Mouse (Mus musculus): ENCODE results near the gene Kcnh3. TPM values are rescaled to one million over a fixed set of nuclear protein-coding genes. Genes with fewer than 3 reads are reported as not detected.

Kcnh3 gene
- 1.7 TPM for polyA plus RNA-seq (2017; shearing (Covaris generic))

GRCm38 (mm10) chr15:99224208-99224911 lies at the start of gene Kcnh3:
TSS of gene Kcnh3 (plus strand) at chr15:99224861.

DNA sequence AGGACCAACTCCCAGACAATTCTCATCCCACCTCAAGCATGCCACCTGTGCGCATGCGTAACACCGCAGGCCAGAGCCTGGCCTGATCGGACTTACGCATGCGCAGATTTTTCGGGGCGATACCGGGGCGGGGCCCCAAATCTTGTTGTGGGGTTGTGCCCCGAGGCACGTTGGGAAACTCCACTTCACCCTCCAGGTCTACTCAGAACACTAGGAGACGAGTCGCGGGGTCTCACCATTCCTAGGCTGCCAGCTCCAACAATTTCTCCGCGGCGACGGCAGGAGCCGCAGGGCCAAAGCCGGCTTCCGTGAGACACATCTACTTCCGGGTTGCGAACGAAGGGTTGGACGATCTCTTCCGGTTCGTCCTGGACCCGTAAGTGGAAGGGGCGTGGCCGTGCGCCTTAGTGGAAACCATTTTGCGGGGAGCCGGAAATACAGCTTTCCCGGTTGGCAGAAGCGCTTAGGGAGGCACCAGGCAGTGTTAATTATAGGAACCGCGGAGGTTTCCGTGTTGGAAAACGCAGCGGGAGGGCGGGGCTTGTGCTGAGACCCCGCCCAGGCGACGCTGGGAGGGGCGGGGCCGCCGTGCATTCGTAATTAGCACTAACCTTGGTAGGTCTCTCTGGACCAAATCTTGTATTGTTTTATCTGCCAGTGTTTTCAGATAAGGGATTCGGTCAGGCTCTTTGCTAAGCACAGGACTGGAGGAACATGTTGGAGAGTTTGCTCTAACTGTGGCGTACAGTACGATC lies 27.1 kb downstream of the Kcnh3 start, which contains the start of gene Mcrs1:
Gene Mcrs1, minus strand, starts transcription at position 336 of the 755 bp plus-strand sequence.

Other genes starting within 250 kb of the Kcnh3 start
- gene Tuba1c, start 195.0 kb upstream of the Kcnh3 start, polyA plus RNA-seq (2017; shearing (Covaris generic)): 27.1 TPM
- gene Prph, start 169.7 kb upstream of the Kcnh3 start, polyA plus RNA-seq (2017; shearing (Covaris generic)): not detected
- not detected for gene Troap, start 150.3 kb upstream of the Kcnh3 start, polyA plus RNA-seq (2017; shearing (Covaris generic))
- not detected for gene C1ql4, start 137.0 kb upstream of the Kcnh3 start, polyA plus RNA-seq (2017; shearing (Covaris generic))
- gene Dnajc22, start 131.7 kb upstream of the Kcnh3 start, polyA plus RNA-seq (2017; shearing (Covaris generic)): 0.37 TPM
- 0.68 TPM for gene Spats2, start 98.9 kb upstream of the Kcnh3 start, polyA plus RNA-seq (2017; shearing (Covaris generic))
- 89.8 TPM for gene Mcrs1, start 27.1 kb downstream of the Kcnh3 start, polyA plus RNA-seq (2017; shearing (Covaris generic))
- 26.7 TPM for gene Prpf40b, start 70.2 kb downstream of the Kcnh3 start, polyA plus RNA-seq (2017; shearing (Covaris generic))
- 0.71 TPM for gene Fam186b, start 71.0 kb downstream of the Kcnh3 start, polyA plus RNA-seq (2017; shearing (Covaris generic))
- gene Fmnl3, start 145.6 kb downstream of the Kcnh3 start, polyA plus RNA-seq (2017; shearing (Covaris generic)): 48.1 TPM
- 123 TPM for gene Tmbim6, start 168.0 kb downstream of the Kcnh3 start, polyA plus RNA-seq (2017; shearing (Covaris generic))
- 27.7 TPM for gene Nckap5l, start 232.9 kb downstream of the Kcnh3 start, polyA plus RNA-seq (2017; shearing (Covaris generic))
- gene Bcdin3d, start 249.9 kb downstream of the Kcnh3 start, polyA plus RNA-seq (2017; shearing (Covaris generic)): 13.2 TPM

Data from naive thymus-derived CD4-positive, alpha-beta T cell, adult 5 months (primary cell).